Mouse (Mus musculus) kidney, adult 8-10 months (tissue): ENCODE results near the gene Gm45808.
A peak's percentile ranks its signal among the peaks of the same experiment; 100 is the strongest.
"Not testable (repeated sequence)": the region's sequence is repeated elsewhere in the genome, so short reads cannot be mapped to it uniquely, and the experiment has no call there.

Experiments used
- DNase-seq, 2 experiments: peaks; one replicate each; pipeline ENCODE4 v3.0.0; 2022

Gene Gm45808

GRCm38 (mm10) chr7:45467090-45467670, 19.4 kb downstream of the Gm45808 start:
- DNase-seq = no peak

GRCm38 (mm10) chr7:45466283-45467089, 20.1 kb downstream of the Gm45808 start, which contains the start of gene Bax:
Gene Bax, minus strand, starts transcription at chr7:45466898.
- DNase-seq = peak; percentile 95 to 96

GRCm38 (mm10) chr7:45465549-45465948, 21.1 kb downstream of the Gm45808 start:
- no peak for DNase-seq

- no peak for DNase-seq
Measured at GRCm38 (mm10) chr7:45465112-45465511, 21.5 kb downstream of the Gm45808 start.

GRCm38 (mm10) chr7:45463987-45464778, 22.4 kb downstream of the Gm45808 start:
- no peak for DNase-seq

GRCm38 (mm10) chr7:45462868-45463267, 23.7 kb downstream of the Gm45808 start:
- not testable (repeated sequence) for DNase-seq

GRCm38 (mm10) chr7:45462325-45462724, 24.3 kb downstream of the Gm45808 start:
- no peak for DNase-seq

- no peak for DNase-seq
Measured at GRCm38 (mm10) chr7:45461781-45462180, 24.8 kb downstream of the Gm45808 start.

GRCm38 (mm10) chr7:45461326-45461725, 25.3 kb downstream of the Gm45808 start:
- DNase-seq = no peak

GRCm38 (mm10) chr7:45460860-45461314, 25.7 kb downstream of the Gm45808 start:
- DNase-seq = peak; percentile 68 to 79

- peak; percentile 79 to 84 for DNase-seq
Measured at GRCm38 (mm10) chr7:45460377-45460776, 26.2 kb downstream of the Gm45808 start.

- DNase-seq = peak; percentile 98 to 99
Measured at GRCm38 (mm10) chr7:45459564-45460140, 27.0 kb downstream of the Gm45808 start, which contains the start of gene Ftl1. Gene Ftl1, minus strand, starts transcription at chr7:45459884.

- DNase-seq = peak; percentile 46 to 67
Measured at GRCm38 (mm10) chr7:45458748-45459563, 27.7 kb downstream of the Gm45808 start.

- DNase-seq = peak; percentile 77 to 86
Measured at GRCm38 (mm10) chr7:45457204-45458060, 29.2 kb downstream of the Gm45808 start.

- DNase-seq = no peak
Measured at GRCm38 (mm10) chr7:45456721-45457203, 29.8 kb downstream of the Gm45808 start.

GRCm38 (mm10) chr7:45455932-45456696, 30.5 kb downstream of the Gm45808 start:
- no peak for DNase-seq

- DNase-seq = no peak
Measured at GRCm38 (mm10) chr7:45454971-45455370, 31.6 kb downstream of the Gm45808 start.

GRCm38 (mm10) chr7:45451344-45451982, 35.1 kb downstream of the Gm45808 start:
- peak; percentile 63 to 84 for DNase-seq

GRCm38 (mm10) chr7:45449974-45450373, 36.6 kb downstream of the Gm45808 start:
- DNase-seq = no peak
